Mouse (Mus musculus) retina, postnatal 7 days (tissue): ENCODE measurements at regions not wholly inside any gene's neighbourhood (a gene's known extent, or its start where the extent isn't known, plus 50 kb on each side); places are given as distances from the start of the nearest gene placed in this dataset.
A peak's percentile ranks its signal among the peaks of the same experiment; 100 is the strongest.

Experiments used
- DNase-seq: peaks from one replicate; pipeline ENCODE4 v3.0.0-alpha.2; 2012; ENCODE audit warnings: low read depth, low spot score

GRCm38 (mm10) chr1:174999265-175000200 lies 77.9 kb upstream of the Grem2 start:
- peak; percentile 24 for DNase-seq

GRCm38 (mm10) chr1:174992520-174992919 lies 70.9 kb upstream of the Grem2 start:
- no peak for DNase-seq

- DNase-seq = no peak
Observed at GRCm38 (mm10) chr1:174988590-174988989, 67.0 kb upstream of the Grem2 start.

GRCm38 (mm10) chr1:174971895-174972294 lies 50.3 kb upstream of the Grem2 start:
- no peak for DNase-seq
